Mouse (Mus musculus): ENCODE data around the gene Strn4. TPM values are rescaled to one million over a fixed set of nuclear protein-coding genes. Genes with fewer than 3 reads are reported as not detected.

Gene Strn4
- polyA plus RNA-seq, 1 experiment: 19.4 TPM

DNA sequence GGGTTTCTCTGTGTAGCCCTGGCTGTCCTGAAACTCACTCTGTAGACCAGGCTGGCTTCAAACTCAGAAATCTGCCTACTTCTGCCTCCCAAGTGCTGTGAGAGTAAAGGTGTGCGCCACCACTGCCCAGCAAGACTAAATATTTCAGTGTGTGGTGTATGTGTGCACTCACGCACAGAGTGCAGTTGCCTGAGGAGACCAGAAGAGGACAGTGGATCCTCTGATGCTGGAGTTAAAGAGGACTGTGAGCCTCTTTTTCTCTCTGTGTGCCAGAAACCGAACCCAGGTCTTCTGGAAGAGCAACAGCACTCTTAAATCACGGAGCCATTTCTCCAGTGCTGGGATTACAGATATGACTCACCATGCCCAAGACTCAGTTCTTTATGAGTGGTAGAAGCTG lies 57.7 kb downstream of the Strn4 start:
- Histone ChIP-seq H3K27ac (replicated peaks; ENCODE audit: low read depth, low read length) (no peak overlapping the region), H3K4me1 (ENCODE audit: control insufficient read depth, insufficient read depth, insufficient read length, low read length) (no peaks in the 10 kb centered on the region; the same call in 1 of the 2 replicates), H3K4me3 (ENCODE audit: insufficient read depth, low read depth, low read length) (no peak overlapping the region)

DNA sequence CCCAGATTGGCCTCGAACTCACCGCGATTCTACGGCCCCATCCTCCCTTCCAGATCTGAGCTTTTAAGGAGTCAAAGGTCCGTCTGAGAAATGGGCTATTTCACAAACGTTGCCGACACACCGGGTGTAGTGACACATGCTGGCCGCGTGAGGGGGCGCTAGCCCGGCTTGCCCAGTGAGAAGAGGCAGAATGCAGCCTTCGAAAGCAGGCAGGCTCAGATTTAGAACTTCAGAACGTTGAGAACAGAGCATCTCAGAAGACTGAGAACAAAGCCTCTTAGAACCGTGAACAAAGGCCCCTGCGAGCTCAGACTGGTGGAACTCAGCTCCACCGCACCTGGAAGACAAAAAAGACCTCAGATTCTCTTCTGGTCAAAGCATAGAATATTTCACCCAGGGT lies 58.5 kb downstream of the Strn4 start:
- H3K4me1 ChIP-seq (ENCODE audit: control insufficient read depth, insufficient read depth, insufficient read length, low read length): no peaks in the 10 kb centered on the region; the same call in 1 of the 2 replicates
- peak overlapping the region; percentile 31; the same call in 1 of the 2 replicates for H3K4me3 ChIP-seq (ENCODE audit: insufficient read depth, low read depth, low read length)
- H3K27ac ChIP-seq (replicated peaks; ENCODE audit: low read depth, low read length): peak overlapping the region; percentile 37

DNA sequence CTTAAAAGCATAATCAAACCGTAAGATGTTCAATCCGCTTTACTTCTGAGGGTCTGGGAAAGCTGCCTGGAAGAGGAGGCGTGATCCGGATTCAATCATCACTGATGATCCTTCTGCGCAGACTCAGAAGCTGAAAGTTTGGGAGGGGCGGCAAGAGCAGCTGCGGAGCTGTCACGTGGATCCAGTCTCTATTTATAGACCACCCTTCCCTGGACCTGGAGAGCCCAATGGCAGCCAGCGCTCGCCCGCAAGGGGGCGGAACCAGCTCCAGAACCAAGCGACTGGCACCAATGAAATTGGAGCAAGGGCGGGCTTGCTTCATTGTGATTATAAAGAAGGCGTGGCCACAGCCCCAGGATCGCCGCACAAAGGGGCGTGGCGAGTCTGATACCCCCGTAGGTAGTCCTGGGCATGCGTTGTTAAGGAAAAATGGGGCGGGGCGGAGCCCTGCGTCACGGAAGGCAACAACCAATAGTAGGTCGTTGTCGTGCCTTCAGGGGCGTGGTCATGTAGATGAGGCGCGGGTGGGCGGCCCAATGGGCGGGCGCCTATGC lies 59.1 kb downstream of the Strn4 start:
- Histone ChIP-seq H3K4me3 (ENCODE audit: insufficient read depth, low read depth, low read length) (peak overlapping the region; percentile 31; the same call in 1 of the 2 replicates), H3K27ac (replicated peaks; ENCODE audit: low read depth, low read length) (peak overlapping the region; percentile 37), H3K4me1 (ENCODE audit: control insufficient read depth, insufficient read depth, insufficient read length, low read length) (no peaks in the 10 kb centered on the region; the same call in 1 of the 2 replicates)

DNA sequence AGATGAGACGGTGACA lies 59.4 kb downstream of the Strn4 start, which contains the start of gene Dact3:
Dact3 (plus strand) TSS at position 8 of the 16 bp plus-strand sequence.
- Histone ChIP-seq H3K4me3 (ENCODE audit: insufficient read depth, low read depth, low read length) (peak within 1 kb of the TSS; percentile 48), H3K27ac (replicated peaks; ENCODE audit: low read depth, low read length) (peak within 1 kb of the TSS; percentile 37), H3K4me1 (ENCODE audit: control insufficient read depth, insufficient read depth, insufficient read length, low read length) (no peaks in the 10 kb centered on the region; the same call in 1 of the 2 replicates)

DNA sequence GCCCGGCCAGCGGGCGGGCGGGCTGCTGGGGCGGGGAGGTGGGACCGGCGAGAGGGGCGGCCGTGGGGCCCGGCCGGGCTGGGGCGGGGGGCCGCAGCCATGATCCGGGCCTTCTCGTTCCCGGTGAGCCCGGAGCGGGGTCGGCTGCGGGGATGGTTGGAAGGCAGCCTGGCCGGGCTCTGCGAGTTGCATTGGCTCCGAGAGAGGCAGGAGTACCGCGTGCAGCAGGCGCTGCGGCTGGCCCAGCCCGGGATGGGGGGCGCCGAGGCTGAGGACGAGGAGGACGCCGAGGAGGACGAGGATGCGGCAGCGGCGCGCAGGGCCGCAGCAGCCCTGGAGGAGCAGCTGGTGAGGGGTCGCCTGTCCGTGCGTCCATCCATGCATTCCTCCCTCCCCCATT lies 59.6 kb downstream of the Strn4 start:
- H3K27ac ChIP-seq (replicated peaks; ENCODE audit: low read depth, low read length): no peak overlapping the region

DNA sequence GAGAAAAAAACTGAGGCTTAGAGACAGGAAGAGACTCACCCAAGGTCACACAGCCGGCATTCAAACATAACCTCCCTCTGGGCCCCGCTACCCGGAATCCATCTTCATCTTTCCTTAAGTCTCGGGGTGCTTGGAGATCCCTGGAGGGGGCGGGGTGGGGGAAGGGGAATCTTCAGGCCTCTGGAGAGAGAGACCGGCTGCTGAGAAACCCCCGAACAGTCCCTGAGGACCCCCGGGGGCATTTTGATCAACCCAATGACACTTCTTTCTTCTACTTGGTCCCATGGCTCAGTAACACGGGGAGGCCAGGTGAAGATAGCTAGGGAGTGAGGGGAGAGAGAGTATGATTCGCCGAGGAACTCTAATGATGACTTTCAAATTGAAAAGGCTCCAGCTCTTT lies 60.3 kb downstream of the Strn4 start:
- Histone ChIP-seq H3K4me3 (ENCODE audit: insufficient read depth, low read depth, low read length) (peak overlapping the region; percentile 48), H3K4me1 (ENCODE audit: control insufficient read depth, insufficient read depth, insufficient read length, low read length) (no peaks in the 10 kb centered on the region; the same call in 1 of the 2 replicates), H3K27ac (replicated peaks; ENCODE audit: low read depth, low read length) (no peak overlapping the region)

More for the DNA sequence above, 59.6 kb downstream of the Strn4 start:
- Histone ChIP-seq H3K4me3 (ENCODE audit: insufficient read depth, low read depth, low read length) (peak overlapping the region; percentile 48), H3K4me1 (ENCODE audit: control insufficient read depth, insufficient read depth, insufficient read length, low read length) (no peaks in the 10 kb centered on the region; the same call in 1 of the 2 replicates)

DNA sequence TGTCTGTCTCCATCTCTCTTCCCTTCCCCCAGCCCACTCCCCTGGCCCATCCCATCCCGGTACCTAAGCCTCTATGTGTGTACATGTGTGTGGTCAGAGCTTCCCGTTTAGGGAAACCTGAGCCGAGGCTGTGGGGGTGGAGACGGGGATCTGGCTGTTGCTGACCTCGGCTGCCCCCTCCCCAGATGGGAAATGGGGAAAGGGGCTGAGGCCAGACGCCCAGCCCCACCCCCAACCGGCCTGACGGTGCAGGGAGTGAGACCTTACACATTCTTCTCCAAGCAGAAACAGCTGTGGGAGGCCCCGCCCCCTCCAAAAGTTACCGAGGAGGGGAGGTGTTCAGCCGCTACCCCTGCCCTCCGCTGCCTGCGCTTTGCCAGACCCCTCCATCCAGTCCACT lies 60.9 kb downstream of the Strn4 start:
- Histone ChIP-seq H3K4me3 (ENCODE audit: insufficient read depth, low read depth, low read length) (peak overlapping the region; percentile 25), H3K4me1 (ENCODE audit: control insufficient read depth, insufficient read depth, insufficient read length, low read length) (no peaks in the 10 kb centered on the region; the same call in 1 of the 2 replicates), H3K27ac (replicated peaks; ENCODE audit: low read depth, low read length) (no peak overlapping the region)

DNA sequence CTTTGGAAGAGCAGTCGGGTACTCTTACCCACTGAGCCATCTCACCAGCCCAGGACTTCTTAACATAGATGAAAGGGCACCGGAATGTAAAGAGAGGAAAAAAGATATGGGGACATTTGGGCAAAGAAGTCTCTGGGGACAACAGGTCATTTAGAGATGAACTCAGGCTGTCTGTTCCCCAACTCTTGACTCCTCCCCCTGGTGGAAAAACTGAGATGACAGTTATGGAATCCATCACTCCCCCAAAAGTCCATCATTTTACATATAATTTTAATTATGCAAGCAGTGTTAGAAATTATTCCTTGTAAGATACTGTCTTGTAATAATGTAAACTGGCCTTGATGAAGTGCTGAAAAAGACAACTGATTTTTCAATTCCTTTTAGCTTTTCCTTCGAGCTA lies 62.0 kb downstream of the Strn4 start:
- H3K27ac ChIP-seq (replicated peaks; ENCODE audit: low read depth, low read length): no peak overlapping the region
- H3K4me3 ChIP-seq (ENCODE audit: insufficient read depth, low read depth, low read length): no peak overlapping the region
- H3K4me1 ChIP-seq (ENCODE audit: control insufficient read depth, insufficient read depth, insufficient read length, low read length): no peaks in the 10 kb centered on the region; the same call in 1 of the 2 replicates

DNA sequence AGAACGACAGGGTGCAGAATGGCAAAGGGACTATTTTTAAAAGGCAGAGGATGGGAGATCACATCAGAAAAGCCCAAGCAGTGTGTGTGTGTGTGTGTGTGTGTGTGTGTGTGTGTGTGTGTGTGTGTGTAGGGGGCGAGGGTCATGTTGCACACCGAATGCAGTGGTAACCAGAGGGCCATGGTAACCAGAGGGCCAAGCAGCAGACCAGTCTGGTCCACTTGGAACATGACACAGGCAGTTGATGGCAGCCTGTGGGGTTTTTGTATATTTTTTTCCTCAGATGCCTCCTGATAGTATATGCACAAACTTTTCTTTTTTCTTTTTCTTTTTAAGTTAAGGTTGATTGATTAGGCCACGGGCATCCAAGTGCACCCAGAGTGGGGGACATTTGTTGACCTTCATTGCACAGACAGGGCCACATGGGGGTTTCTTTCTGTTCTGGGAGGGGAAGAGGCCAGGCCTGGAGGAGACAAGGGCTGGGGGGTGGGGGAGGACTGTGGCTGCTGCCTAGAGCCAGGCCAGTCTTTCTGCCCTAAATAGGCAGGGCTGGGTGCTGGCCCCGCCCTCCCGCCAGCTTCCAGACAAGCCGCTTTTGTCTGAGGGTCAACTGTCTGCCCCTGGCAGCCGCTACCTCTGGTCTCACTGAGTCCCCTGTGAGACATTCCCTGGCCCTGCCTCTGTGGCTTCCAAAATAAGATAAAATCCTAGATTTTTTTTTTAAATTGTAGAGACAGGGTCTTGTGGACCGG lies 64.3 kb downstream of the Strn4 start:
- Histone ChIP-seq H3K27ac (replicated peaks; ENCODE audit: low read depth, low read length) (no peak overlapping the region), H3K4me3 (ENCODE audit: insufficient read depth, low read depth, low read length) (no peak overlapping the region), H3K4me1 (ENCODE audit: control insufficient read depth, insufficient read depth, insufficient read length, low read length) (no peaks in the 10 kb centered on the region; the same call in 1 of the 2 replicates)

DNA sequence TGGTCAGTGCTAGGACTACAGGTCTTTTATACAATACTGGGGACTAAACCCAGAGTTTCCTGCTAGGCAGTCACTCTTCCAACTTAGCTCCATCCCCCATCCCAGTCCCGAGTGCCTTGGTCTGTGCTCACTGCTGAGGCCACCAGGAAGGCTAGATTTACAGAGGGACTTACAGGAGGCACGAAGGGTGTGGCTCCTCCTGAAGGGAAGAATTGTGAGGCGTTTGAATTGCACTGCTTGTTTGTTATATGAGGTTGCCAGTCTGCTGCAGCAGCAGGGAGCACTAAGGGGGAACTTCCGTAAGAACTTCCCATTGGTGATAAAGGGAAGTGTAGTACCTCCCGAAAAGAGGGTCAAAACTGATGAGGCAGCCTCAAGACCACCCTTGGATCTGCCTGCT lies 64.9 kb downstream of the Strn4 start:
- Histone ChIP-seq H3K27ac (replicated peaks; ENCODE audit: low read depth, low read length) (no peak overlapping the region), H3K4me3 (ENCODE audit: insufficient read depth, low read depth, low read length) (no peak overlapping the region), H3K4me1 (ENCODE audit: control insufficient read depth, insufficient read depth, insufficient read length, low read length) (no peaks in the 10 kb centered on the region; the same call in 1 of the 2 replicates)

DNA sequence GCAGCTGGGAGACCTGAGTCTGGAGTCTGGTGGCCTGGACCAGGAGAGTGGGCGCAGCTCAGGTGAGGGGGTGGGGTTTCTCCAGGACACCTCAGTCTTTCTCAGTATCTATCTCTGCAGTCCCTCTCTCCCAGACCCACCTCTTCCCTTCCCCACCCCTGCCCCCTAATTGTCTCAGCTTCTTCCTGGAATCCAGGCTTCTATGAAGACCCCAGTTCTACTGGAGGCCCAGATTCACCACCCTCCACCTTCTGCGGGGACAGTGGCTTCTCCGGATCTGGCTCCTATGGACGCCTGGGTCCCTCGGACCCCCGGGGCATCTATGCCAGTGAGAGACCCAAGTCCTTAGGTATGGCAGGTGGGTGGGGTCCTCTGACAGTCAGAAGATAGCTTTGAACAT lies 67.5 kb downstream of the Strn4 start:
- no peak overlapping the region for H3K27ac ChIP-seq (replicated peaks; ENCODE audit: low read depth, low read length)
- no peaks in the 10 kb centered on the region for H3K4me1 ChIP-seq (ENCODE audit: control insufficient read depth, insufficient read depth, insufficient read length, low read length)
- H3K4me3 ChIP-seq (ENCODE audit: insufficient read depth, low read depth, low read length): no peak overlapping the region

DNA sequence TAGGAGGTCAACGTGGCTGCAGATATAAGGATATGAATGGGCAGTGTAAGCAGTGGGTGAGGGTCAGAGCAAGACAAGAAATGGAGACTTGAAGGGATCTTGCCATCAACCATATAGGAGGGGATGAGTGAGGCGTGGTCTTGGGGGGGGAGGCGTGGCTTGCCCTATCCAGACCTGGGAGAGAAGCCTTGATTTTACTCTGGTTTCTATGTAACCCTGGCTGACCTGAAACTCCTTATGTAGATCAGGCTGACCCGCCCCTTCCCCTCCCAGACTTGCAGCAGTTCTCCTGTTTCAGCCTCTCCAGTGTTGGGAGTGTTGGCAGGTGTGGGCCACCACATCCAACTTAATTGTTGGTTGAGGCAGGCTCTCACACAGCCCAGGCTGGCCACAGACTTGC lies 68.6 kb downstream of the Strn4 start:
- Histone ChIP-seq H3K27ac (replicated peaks; ENCODE audit: low read depth, low read length) (no peak overlapping the region), H3K4me3 (ENCODE audit: insufficient read depth, low read depth, low read length) (no peak overlapping the region), H3K4me1 (ENCODE audit: control insufficient read depth, insufficient read depth, insufficient read length, low read length) (no peaks in the 10 kb centered on the region)

DNA sequence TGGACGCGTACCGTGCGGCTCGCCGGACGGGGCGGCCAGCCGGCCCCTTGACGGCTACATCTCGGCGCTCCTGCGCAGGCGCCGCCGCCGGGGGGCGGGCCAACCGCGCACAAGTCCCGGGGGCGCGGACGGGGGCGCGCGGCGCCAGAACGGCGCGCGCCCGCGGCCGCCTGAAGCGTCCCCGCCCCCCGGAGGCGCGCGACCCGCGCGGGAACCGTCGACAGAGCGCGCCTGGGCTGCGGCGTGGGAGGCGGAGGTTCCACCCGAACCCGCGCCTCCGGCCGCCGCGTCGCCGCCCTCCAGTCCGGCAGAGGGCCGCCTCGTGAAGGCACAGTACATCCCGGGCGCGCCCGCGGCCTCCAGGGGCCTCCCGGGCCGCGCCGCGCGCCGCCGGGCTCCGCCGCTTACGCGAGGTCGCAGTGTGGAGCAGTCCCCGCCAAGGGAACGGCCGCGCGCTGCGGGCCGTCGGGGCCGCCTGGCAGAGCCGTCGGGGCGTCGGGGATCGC lies 69.6 kb downstream of the Strn4 start:
- H3K27ac ChIP-seq (replicated peaks; ENCODE audit: low read depth, low read length): no peak overlapping the region
- H3K4me1 ChIP-seq (ENCODE audit: control insufficient read depth, insufficient read depth, insufficient read length, low read length): no peaks in the 10 kb centered on the region
- H3K4me3 ChIP-seq (ENCODE audit: insufficient read depth, low read depth, low read length): peak overlapping the region; percentile 19; the same call in 1 of the 2 replicates

DNA sequence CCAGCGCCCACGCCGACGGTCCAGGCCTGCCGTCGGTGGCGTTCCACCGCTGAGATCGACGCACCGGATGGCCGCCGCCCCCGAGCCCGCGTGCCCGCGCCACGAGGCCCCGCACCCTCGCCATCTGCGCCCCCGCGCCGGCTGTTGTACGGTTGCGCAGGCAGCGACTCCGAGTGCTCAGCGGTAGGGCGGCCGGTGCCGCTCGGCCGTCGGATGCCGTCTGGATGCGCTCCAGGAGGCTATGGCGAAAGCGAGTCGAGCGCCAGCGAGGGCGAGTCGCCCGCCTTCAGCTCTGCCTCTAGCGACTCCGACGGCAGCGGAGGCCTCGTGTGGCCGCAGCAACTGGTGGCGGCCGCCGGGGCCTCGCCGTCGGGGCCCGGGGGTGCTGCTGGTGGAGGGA lies 70.2 kb downstream of the Strn4 start:
- no peak overlapping the region for H3K27ac ChIP-seq (replicated peaks; ENCODE audit: low read depth, low read length)
- H3K4me3 ChIP-seq (ENCODE audit: insufficient read depth, low read depth, low read length): 0 out of 2 replicates have a peak overlapping the region, but pooled peaks have one; percentile 19
- no peaks in the 10 kb centered on the region for H3K4me1 ChIP-seq (ENCODE audit: control insufficient read depth, insufficient read depth, insufficient read length, low read length)
